Mouse (Mus musculus) thymus, postnatal 10 days (tissue): ENCODE data around the gene Clic1.
"Not testable (repeated sequence)": the region's sequence is repeated elsewhere in the genome, so short reads cannot be mapped to it uniquely, and the experiment has no call there.

Source experiments
- DNase-seq, 2 experiments: peaks; one replicate each; pipeline ENCODE4 v3.0.0; 2021; ENCODE audit warnings: low spot score in 2 of 2

The Clic1 gene

DNA sequence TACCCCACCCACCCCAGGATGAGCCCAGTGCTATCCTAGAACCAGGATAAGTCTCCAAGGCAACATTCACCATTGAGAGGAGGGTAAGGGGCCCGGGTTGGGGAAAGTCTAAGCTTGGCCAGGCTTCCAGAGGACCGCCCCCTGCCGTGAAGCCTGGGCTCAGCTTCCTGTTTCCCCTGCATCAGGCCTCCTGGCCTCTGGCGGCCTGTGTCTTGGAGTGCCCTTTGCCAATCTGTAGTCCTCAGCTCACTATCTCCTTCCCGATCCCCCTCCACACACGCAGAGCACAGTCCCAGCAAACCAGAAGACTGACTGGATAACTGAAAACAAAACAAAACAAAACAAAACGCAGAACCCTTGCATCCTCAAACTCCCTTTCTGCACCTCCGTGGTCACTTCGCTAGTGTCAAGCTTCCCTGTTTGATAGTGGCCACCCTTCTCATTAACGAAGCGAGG lies at the start of gene Clic1:
Gene Clic1 (plus strand): TSS at position 406 of the 456 bp plus-strand sequence.
- DNase-seq = peak; percentile 66 to 67

GRCm38 (mm10) chr17:35000717-35001451 lies 48.9 kb upstream of the Clic1 start, which contains the start of gene Vars:
Gene Vars, plus strand, starts transcription at chr17:35000987.
- DNase-seq = peak; percentile 69 to 78

DNA sequence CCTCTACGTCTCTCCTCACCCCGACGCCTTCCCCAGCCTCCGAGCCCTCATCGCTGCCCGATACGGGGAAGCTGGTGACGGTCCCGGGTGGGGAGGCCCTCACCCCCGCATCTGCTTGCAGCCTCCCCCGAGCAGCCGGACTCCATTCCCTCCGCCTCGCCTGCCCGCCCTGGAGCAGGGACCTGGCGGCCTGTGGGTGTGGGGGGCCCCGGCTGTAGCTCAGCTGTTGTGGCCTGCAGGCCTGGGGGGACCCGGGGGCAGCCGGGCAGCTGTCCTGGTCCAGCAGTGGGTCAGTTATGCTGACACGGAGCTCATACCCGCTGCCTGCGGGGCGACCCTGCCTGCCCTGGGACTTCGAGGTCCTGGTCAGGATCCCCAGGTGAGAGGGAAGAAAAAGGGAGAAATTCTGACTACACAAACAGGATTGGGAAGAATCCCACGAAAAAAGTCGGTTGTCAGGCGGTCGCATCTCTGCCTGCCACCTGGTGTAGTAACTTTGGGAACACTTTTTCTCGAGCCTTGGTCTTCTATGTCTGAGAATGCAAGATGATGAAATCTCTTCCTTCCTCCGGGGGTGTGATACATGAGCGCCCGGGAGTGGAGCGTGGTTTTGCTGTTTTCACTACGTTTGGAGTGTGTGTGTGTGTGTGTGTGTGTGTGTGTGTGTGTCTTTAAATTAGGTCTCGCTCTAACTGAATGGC lies 48.2 kb upstream of the Clic1 start:
- no peak for DNase-seq

- DNase-seq = no peak
Observed at GRCm38 (mm10) chr17:35002153-35002865, 47.5 kb upstream of the Clic1 start.

DNA sequence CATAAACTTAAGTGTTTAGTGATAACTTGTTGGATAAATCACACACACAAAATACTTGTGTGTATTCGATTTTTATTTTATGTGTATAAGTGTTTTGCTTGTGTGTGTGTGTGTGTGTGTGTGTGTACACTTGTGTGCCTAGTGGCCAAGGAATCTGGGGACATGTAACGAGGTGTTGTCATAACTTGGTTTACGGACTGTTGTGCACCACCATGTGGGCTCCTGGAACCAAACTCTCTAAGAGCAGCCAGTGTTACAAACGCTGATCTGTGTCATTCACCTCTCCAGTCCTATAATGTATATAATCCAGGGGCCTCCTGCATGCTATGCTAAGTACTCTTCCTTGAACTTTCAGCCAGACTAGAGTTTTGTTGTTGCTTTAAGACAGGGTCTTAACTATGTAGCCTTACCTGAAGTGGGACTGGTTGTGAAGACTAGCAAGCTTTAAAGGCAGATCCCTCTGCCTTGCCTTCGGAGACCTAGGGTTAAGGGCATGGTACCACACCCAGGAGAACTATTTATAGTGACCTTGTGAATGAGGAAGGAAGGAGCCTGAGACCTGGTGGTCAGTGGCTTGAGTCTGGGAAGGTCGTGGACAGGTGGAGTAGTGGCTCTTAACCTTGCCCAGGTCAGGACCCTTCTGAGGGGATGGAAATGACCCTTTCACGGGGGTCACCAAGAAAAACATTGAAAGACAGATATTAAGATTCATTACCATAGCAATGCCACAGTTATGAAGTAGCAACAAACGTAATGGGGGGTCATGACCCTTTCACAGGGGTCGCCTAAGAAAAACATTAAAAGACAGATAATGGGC lies 46.5 kb upstream of the Clic1 start:
- no peak for DNase-seq

- DNase-seq = no peak
Observed at GRCm38 (mm10) chr17:35004075-35004717, 45.6 kb upstream of the Clic1 start.

DNA sequence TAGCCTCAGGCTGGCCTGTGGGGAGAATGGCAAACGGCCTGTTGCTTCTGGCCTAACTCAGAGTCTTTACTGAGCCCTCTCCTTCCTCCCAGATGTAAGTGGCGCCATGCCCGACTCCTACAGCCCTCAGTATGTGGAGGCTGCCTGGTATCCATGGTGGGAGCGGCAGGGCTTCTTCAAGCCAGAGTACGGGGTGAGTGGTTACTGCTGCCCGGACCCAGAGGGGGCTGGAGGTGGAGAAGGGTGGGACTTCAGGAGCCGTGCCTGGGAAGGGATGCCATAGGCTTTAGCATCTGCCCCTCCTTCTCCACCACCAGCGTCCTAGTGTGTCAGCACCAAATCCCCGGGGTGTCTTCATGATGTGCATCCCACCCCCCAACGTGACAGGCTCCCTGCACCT lies 44.6 kb upstream of the Clic1 start:
- no peak for DNase-seq

DNA sequence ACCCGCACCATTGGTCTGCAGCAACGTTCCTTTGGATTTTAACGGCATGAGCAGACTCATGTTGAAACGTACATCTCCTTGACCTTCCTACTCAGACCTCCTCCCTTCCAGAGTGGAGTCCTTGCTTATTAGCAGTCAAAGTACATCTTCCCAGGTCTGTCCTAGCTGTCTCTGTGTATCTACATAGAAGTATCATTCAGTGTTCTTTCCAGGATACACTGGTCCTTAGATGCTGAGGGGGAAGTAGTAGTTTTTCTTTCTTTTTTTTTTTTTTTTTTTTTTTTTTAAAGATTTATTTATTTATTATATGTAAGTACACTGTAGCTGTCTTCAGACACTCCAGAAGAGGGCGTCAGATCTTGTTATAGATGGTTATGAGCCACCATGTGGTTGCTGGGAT lies 43.9 kb upstream of the Clic1 start:
- DNase-seq = not testable (repeated sequence)

DNA sequence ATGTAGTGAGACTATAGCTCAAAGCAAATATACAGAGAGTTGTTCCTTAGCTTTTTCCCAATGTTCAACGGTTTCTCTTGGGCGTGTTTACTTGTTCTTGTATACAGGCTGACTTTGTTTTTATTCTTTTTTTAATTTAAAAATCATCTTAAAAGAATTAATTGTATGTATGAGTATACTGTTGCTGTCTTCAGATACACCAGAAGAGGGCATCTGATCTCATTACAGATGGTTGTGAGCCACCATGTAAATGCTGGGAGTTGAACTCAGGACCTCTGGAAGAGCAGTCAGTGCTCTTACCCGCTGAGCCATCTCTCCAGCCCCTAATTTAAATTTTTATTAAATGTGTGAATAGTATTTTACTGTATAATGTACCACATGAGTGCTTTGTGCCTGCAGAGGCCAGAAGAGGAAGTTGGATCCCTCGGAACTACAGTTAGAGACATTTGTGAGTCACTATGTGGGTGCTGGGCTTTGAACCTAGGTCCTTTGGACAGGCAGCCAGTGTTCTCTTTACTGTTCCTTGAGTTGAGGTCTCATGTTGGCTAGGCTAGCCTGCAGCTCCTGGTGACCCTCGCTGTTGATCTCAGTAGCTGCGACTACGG lies 42.3 kb upstream of the Clic1 start:
- no peak for DNase-seq

DNA sequence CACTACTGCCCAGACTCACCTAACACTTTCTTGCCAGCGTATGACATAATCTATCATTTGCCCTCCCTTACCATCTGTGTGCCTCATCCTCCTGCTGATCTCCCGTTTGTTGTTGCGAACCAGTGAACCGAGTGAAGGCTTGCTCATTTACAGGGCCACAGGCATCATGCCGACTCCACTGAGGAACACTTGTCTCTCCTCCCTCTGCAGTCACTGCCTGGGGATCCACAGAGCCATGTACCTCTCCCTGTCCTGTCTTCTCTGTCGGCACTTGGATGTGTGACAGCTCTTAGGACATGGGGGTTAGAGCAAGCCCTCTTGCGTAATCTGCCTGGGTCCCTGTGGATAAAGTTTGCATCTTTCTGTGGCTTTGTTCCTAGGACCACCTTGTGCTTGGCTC lies 40.2 kb upstream of the Clic1 start:
- DNase-seq = no peak

DNA sequence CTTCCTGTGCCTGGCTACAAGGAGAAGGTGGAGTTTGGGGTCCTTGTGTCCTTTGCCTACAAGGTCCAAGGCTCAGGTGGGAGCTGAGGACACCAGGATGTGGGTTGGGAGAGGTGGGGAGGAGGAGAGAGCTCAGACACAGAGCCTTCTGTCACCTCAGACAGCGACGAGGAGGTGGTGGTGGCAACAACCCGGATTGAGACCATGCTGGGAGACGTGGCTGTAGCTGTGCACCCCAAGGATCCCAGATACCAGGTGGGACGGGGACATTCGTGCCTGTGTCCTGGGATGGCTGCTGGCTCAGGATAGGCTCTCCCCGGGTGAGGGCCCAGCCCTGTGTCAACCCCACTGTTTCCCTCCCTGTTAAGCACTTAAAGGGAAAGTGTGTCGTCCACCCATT lies 38.3 kb upstream of the Clic1 start:
- no peak for DNase-seq

DNA sequence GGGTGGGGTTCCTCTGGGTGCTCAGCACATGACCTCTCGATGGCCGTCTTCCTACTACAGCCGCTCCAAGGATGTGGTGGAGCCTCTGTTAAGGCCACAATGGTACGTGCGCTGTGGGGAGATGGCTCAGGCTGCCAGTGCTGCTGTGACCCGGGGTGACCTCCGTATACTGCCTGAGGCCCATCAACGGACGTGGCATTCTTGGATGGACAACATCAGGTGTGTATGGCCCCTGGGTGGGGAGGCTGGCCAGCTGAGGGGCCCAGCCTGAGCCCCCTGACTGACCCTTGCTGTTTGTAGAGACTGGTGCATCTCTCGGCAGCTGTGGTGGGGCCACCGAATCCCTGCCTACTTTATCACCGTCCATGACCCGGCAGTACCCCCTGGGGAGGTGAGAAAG lies 37.3 kb upstream of the Clic1 start:
- DNase-seq = no peak

GRCm38 (mm10) chr17:35013221-35013620 lies 36.5 kb upstream of the Clic1 start:
- no peak for DNase-seq

DNA sequence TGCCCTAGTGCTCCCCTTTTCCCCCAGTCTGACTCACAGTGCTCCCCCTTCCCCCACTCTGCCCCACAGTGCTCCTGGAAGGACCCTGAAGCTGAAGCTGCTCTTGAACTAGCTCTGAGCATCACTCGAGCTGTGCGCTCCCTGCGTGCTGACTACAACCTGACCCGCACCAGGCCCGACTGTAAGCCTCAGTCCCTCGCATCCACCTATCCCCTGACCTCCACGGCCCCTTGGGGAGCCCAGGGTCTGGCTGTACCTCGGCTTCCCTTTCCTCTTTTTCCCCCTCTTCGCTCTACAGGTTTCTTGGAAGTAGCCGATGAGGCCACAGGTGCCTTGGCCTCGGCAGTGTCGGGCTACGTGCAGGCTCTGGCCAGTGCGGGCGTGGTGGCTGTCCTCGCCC lies 34.5 kb upstream of the Clic1 start:
- no peak for DNase-seq

- DNase-seq = no peak
Observed at GRCm38 (mm10) chr17:35016376-35016775, 33.4 kb upstream of the Clic1 start, which contains the start of gene Vwa7. Gene Vwa7, plus strand, starts transcription at chr17:35016579.

GRCm38 (mm10) chr17:35016791-35017705 lies 32.7 kb upstream of the Clic1 start:
- no peak for DNase-seq

DNA sequence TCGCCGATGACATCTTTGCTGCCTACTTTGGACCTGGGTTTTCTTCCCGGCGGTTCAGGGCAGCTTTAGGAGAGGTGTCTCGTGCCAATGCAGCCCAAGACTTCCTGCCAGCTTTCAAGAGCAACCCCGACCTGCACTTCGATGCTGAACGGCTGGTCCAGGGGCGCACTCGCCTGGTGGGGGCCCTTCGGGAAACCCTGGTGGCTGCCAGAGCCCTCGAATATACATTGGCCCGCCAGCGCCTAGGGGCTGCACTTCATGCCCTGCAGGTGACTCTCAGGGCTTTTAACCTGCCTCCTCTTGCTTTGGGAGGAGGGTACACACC lies 32.1 kb upstream of the Clic1 start:
- DNase-seq = no peak

- DNase-seq = no peak
Observed at GRCm38 (mm10) chr17:35018171-35018570, 31.6 kb upstream of the Clic1 start.

DNA sequence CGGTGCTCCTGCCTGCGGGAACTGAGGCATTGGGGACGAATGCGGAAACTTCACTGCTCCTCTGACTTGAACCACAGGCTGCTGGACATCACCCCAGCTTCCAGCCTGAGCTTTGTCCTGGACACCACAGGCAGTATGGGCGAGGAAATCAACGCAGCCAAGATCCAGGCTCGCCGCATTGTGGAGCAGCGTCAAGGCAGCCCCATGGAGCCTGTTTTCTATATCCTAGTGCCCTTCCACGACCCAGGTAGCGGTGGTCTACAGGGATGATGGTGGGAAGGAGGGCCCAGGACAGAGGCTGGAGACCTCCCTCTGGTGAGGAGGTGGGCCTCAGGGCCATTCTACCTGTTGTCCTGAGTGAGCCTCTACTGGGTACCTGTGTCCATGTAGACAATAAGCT lies 29.9 kb upstream of the Clic1 start:
- DNase-seq = no peak

- no peak for DNase-seq
Observed at GRCm38 (mm10) chr17:35020551-35020950, 29.2 kb upstream of the Clic1 start.
